8 mouse cellular contexts compared by ENCODE assay signal in the genomic region with DNA sequence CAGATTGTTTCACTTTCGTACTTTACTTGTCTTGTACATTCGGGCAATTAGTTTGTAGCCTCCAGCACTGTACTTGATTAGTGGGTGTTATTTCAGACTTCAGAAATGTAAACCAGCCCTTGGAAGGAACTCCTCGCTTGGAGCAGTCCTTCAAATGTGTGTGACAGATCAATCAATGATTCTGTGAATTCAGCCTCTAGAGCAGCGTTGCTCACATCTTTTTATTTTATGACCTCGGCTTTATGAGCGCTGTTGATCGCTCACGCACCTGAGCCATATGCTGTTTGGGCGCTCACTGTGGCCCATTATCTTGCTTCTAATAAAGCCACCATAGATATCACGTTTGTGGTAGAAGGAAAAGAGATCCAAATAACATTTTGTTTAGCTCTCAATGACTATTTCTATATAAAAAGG. TPM values are rescaled to one million over a fixed set of nuclear protein-coding genes. Genes with fewer than 3 reads are reported as not detected.
DNase-seq lines count a peak whose midpoint lies in the region; ATAC-seq and TF ChIP-seq lines count a peak whose summit lies in the region.

No protein-coding gene starts in this region.

- no peaks in the 10 kb centered on the region for H3K36me3 ChIP-seq in forebrain, embryonic 11.5 days (ENCODE audit: control insufficient read depth, insufficient read depth, low read length)
- H3K36me3 ChIP-seq in limb, embryonic 13.5 days, result no peaks in the 10 kb centered on the region
- no peaks in the 10 kb centered on the region for H3K36me3 ChIP-seq in neural tube, embryonic 15.5 days
- H3K36me3 ChIP-seq in kidney, adult 2 months (ENCODE audit: control insufficient read depth, insufficient read depth, low read length), result no peaks in the 10 kb centered on the region

- H3K4me1 ChIP-seq in lung, adult 2 months (ENCODE audit: control insufficient read depth, insufficient read depth, low read length), result peaks cover 5% of the 10 kb centered on the region; the same call in 1 of the 2 replicates
- H3K4me1 ChIP-seq in forebrain, embryonic 11.5 days (replicated peaks; ENCODE audit: control insufficient read depth, insufficient read depth, low read length), result no peaks in the 10 kb centered on the region
- H3K4me1 ChIP-seq in limb, embryonic 13.5 days, result peaks cover 6% of the 10 kb centered on the region; the same call in 1 of the 2 replicates
- peaks cover 12% of the 10 kb centered on the region for H3K4me1 ChIP-seq in neural tube, embryonic 15.5 days
- H3K4me1 ChIP-seq in kidney, adult 2 months (ENCODE audit: control insufficient read depth, insufficient read depth, low read length), result no peaks in the 10 kb centered on the region

- H3K4me3 ChIP-seq in lung, adult 2 months (replicated peaks; ENCODE audit: extremely low read depth, low read depth, low read length), result peak overlapping the region; percentile 54
- peak overlapping the region; percentile 41 for H3K4me3 ChIP-seq in forebrain, embryonic 11.5 days (ENCODE audit: low read depth, low read length)
- H3K4me3 ChIP-seq in limb, embryonic 13.5 days, result peak overlapping the region; percentile 54
- H3K4me3 ChIP-seq in neural tube, embryonic 15.5 days (replicated peaks), result peak overlapping the region; percentile 44
- no peak overlapping the region for H3K4me3 ChIP-seq in kidney, adult 2 months (ENCODE audit: insufficient read depth, low read depth, low read length)

- no peak for DNase-seq in lung, adult 2 months
- DNase-seq in lung, postnatal 36 days, result no peak
- no peak for DNase-seq in forebrain, embryonic 11.5 days (ENCODE audit: low spot score)
- DNase-seq in MN1 (ENCODE audit: low spot score), result no peak
- no peak for DNase-seq in kidney, adult 2 months
- DNase-seq in ovary, adult 18-20 months (ENCODE audit: low spot score), result no peak

- no peak for TF ChIP-seq CTCF in lung, adult 2 months (IDR thresholded peaks at IDR 0.05; ENCODE audit: insufficient read depth, low read length)
- TF ChIP-seq CTCF in kidney, adult 2 months (conservative IDR thresholded peaks at IDR 0.05; ENCODE audit: insufficient read depth, insufficient read length, low read depth, low read length), result no peak

- no peak overlapping the region for H3K9ac ChIP-seq in forebrain, embryonic 11.5 days (ENCODE audit: low read length)
- no peak overlapping the region for H3K9ac ChIP-seq in limb, embryonic 13.5 days
- peak overlapping the region; percentile 36; the same call in 1 of the 2 replicates for H3K9ac ChIP-seq in neural tube, embryonic 15.5 days (replicated peaks)

- no peaks in the 10 kb centered on the region for H3K9me3 ChIP-seq in forebrain, embryonic 11.5 days (ENCODE audit: control insufficient read depth, low read length)
- H3K9me3 ChIP-seq in limb, embryonic 13.5 days, result no peaks in the 10 kb centered on the region
- H3K9me3 ChIP-seq in neural tube, embryonic 15.5 days (replicated peaks), result no peaks in the 10 kb centered on the region

- no peaks in the 10 kb centered on the region for H3K27me3 ChIP-seq in forebrain, embryonic 11.5 days (ENCODE audit: control insufficient read depth, insufficient read depth, low read length)
- no peaks in the 10 kb centered on the region for H3K27me3 ChIP-seq in limb, embryonic 13.5 days
- no peaks in the 10 kb centered on the region for H3K27me3 ChIP-seq in neural tube, embryonic 15.5 days (replicated peaks)
- no peaks in the 10 kb centered on the region for H3K27me3 ChIP-seq in kidney, adult 2 months (replicated peaks; ENCODE audit: control insufficient read depth, insufficient read depth, low read length)

- H3K27ac ChIP-seq in forebrain, embryonic 11.5 days (ENCODE audit: low read depth, low read length), result no peak overlapping the region
- no peak overlapping the region for H3K27ac ChIP-seq in limb, embryonic 13.5 days
- no peak overlapping the region for H3K27ac ChIP-seq in neural tube, embryonic 15.5 days (replicated peaks)
- H3K27ac ChIP-seq in kidney, adult 2 months (ENCODE audit: insufficient read depth, low read depth, low read length), result no peak overlapping the region

- no peak for TF ChIP-seq POLR2A in lung, adult 2 months (IDR thresholded peaks at IDR 0.05; ENCODE audit: borderline replicate concordance, extremely low read depth, low read depth, low read length)
- TF ChIP-seq POLR2A in kidney, adult 2 months (IDR thresholded peaks at IDR 0.05; ENCODE audit: low read depth, low read length), result no peak

- H3K4me2 ChIP-seq in forebrain, embryonic 11.5 days (ENCODE audit: low read depth, low read length, severe bottlenecking), result peak overlapping the region; percentile 81; the same call in 1 of the 2 replicates
- peak overlapping the region; percentile 95 for H3K4me2 ChIP-seq in limb, embryonic 13.5 days (replicated peaks)
- H3K4me2 ChIP-seq in neural tube, embryonic 15.5 days, result peak overlapping the region; percentile 91

- WGBS in lung, adult 2 months, result 80% methylated on average over 10 of the region's 10 CpGs
- 80% methylated on average over 10 of the region's 10 CpGs for WGBS in forebrain, embryonic 11.5 days
- WGBS in limb, embryonic 13.5 days, result 31% methylated on average over 10 of the region's 10 CpGs
- 47% methylated on average over 10 of the region's 10 CpGs for WGBS in neural tube, embryonic 15.5 days
- 70% methylated on average over 10 of the region's 10 CpGs for WGBS in kidney, adult 2 months

- peak; percentile 12; the same call in 1 of the 2 replicates for ATAC-seq in forebrain, embryonic 11.5 days (replicated peaks; ENCODE audit: low FRiP score)
- no peak for ATAC-seq in limb, embryonic 13.5 days (ENCODE audit: low FRiP score, low read depth)
- peak; percentile 31; the same call in 1 of the 2 replicates for ATAC-seq in neural tube, embryonic 15.5 days (ENCODE audit: low FRiP score)

RNA-seq across cellular contexts. Expression of a gene that starts 0.9 kb away (rescaled TPM):
- polyA plus RNA-seq in lung, adult 2 months (2012; rRNA removed), result 12.8 and 15.4 TPM in 2 replicates
- polyA plus RNA-seq in forebrain, embryonic 11.5 days (2014; fragmentation: Nextera tagmentation; extraction: Ambion mirVana), result 0.29 and 0.68 TPM in 2 replicates
- 0.28 and 0.29 TPM in 2 replicates for polyA plus RNA-seq in limb, embryonic 13.5 days (2015; fragmentation: Nextera tagmentation; extraction: Ambion mirVana)
- 1.7 and 2.4 TPM in 2 replicates for polyA plus RNA-seq in neural tube, embryonic 15.5 days (2015; fragmentation: Nextera tagmentation; extraction: Ambion mirVana)
- 4.8 and 4.9 TPM in 2 replicates for polyA plus RNA-seq in kidney, adult 2 months (2012; rRNA removed)

RNA-seq across cellular contexts. Expression of a gene that starts 38.0 kb away (rescaled TPM):
- 0.25 and 0.35 TPM in 2 replicates for polyA plus RNA-seq in lung, adult 2 months (2012; rRNA removed)
- polyA plus RNA-seq in forebrain, embryonic 11.5 days (2014; fragmentation: Nextera tagmentation; extraction: Ambion mirVana), result 11.1 and 11.4 TPM in 2 replicates
- 5.6 and 6.8 TPM in 2 replicates for polyA plus RNA-seq in limb, embryonic 13.5 days (2015; fragmentation: Nextera tagmentation; extraction: Ambion mirVana)
- 35.5 and 44.8 TPM in 2 replicates for polyA plus RNA-seq in neural tube, embryonic 15.5 days (2015; fragmentation: Nextera tagmentation; extraction: Ambion mirVana)
- polyA plus RNA-seq in kidney, adult 2 months (2012; rRNA removed), result 0.23 and 0.53 TPM in 2 replicates
